Mouse (Mus musculus): ENCODE data around the gene 2210016L21Rik. TPM values are rescaled to one million over a fixed set of nuclear protein-coding genes. Genes with fewer than 3 reads are reported as not detected.
"Not testable (repeated sequence)": the region's sequence is repeated elsewhere in the genome, so short reads cannot be mapped to it uniquely, and the experiment has no call there.

2210016L21Rik gene
- total RNA-seq, 2 experiments from 2014 or later = 209 to 211 TPM

- DNase-seq (ENCODE audit: extremely low spot score in 1 of 2, low spot score in 1 of 2) = not testable (repeated sequence)
Measured at GRCm38 (mm10) chr5:114941138-114941537, 820 bp upstream of the 2210016L21Rik start.

- DNase-seq (ENCODE audit: extremely low spot score in 1 of 2, low spot score in 1 of 2) = no peak
Measured at GRCm38 (mm10) chr5:114942766-114943130, 790 bp downstream of the 2210016L21Rik start.

- DNase-seq (ENCODE audit: extremely low spot score in 1 of 2, low spot score in 1 of 2) = no peak
Measured at GRCm38 (mm10) chr5:114945072-114945471, 3.1 kb downstream of the 2210016L21Rik start.

GRCm38 (mm10) chr5:114948891-114949290 is 6.9 kb downstream of the 2210016L21Rik start:
- DNase-seq (ENCODE audit: extremely low spot score in 1 of 2, low spot score in 1 of 2) = peak in 1 of 2 experiments; percentile 21

GRCm38 (mm10) chr5:114949316-114949715 is 7.4 kb downstream of the 2210016L21Rik start:
- peak in 1 of 2 experiments; percentile 29 for DNase-seq (ENCODE audit: extremely low spot score in 1 of 2, low spot score in 1 of 2)

- DNase-seq (ENCODE audit: extremely low spot score in 1 of 2, low spot score in 1 of 2) = no peak
Measured at GRCm38 (mm10) chr5:114949812-114950211, 7.9 kb downstream of the 2210016L21Rik start.

GRCm38 (mm10) chr5:114950669-114951068 is 8.7 kb downstream of the 2210016L21Rik start:
- DNase-seq (ENCODE audit: extremely low spot score in 1 of 2, low spot score in 1 of 2) = peak in 1 of 2 experiments; percentile 20

- DNase-seq (ENCODE audit: extremely low spot score in 1 of 2, low spot score in 1 of 2) = no peak
Measured at GRCm38 (mm10) chr5:114951279-114951880, 9.4 kb downstream of the 2210016L21Rik start.

- no peak for DNase-seq (ENCODE audit: extremely low spot score in 1 of 2, low spot score in 1 of 2)
Measured at GRCm38 (mm10) chr5:114953326-114953725, 11.4 kb downstream of the 2210016L21Rik start.

GRCm38 (mm10) chr5:114958069-114958468 is 16.1 kb downstream of the 2210016L21Rik start:
- DNase-seq (ENCODE audit: extremely low spot score in 1 of 2, low spot score in 1 of 2) = no peak

- no peak for DNase-seq (ENCODE audit: extremely low spot score in 1 of 2, low spot score in 1 of 2)
Measured at GRCm38 (mm10) chr5:114961590-114962360, 19.8 kb downstream of the 2210016L21Rik start.

- no peak for DNase-seq (ENCODE audit: extremely low spot score in 1 of 2, low spot score in 1 of 2)
Measured at GRCm38 (mm10) chr5:114964315-114964966, 22.5 kb downstream of the 2210016L21Rik start.

GRCm38 (mm10) chr5:114964967-114965898 is 23.3 kb downstream of the 2210016L21Rik start:
- no peak for DNase-seq (ENCODE audit: extremely low spot score in 1 of 2, low spot score in 1 of 2)

- DNase-seq (ENCODE audit: extremely low spot score in 1 of 2, low spot score in 1 of 2) = no peak
Measured at GRCm38 (mm10) chr5:114967523-114968268, 25.7 kb downstream of the 2210016L21Rik start.

- DNase-seq (ENCODE audit: extremely low spot score in 1 of 2, low spot score in 1 of 2) = no peak
Measured at GRCm38 (mm10) chr5:114968651-114969050, 26.7 kb downstream of the 2210016L21Rik start.

- DNase-seq (ENCODE audit: extremely low spot score in 1 of 2, low spot score in 1 of 2) = no peak
Measured at GRCm38 (mm10) chr5:114969064-114969463, 27.1 kb downstream of the 2210016L21Rik start.

- no peak for DNase-seq (ENCODE audit: extremely low spot score in 1 of 2, low spot score in 1 of 2)
Measured at GRCm38 (mm10) chr5:114969609-114970215, 27.8 kb downstream of the 2210016L21Rik start.

- no peak for DNase-seq (ENCODE audit: extremely low spot score in 1 of 2, low spot score in 1 of 2)
Measured at GRCm38 (mm10) chr5:114970824-114971227, 28.9 kb downstream of the 2210016L21Rik start, which contains the start of gene Hnf1a. Gene Hnf1a (minus strand): TSS chr5:114971094.

GRCm38 (mm10) chr5:114972201-114972600 is 30.2 kb downstream of the 2210016L21Rik start:
- no peak for DNase-seq (ENCODE audit: extremely low spot score in 1 of 2, low spot score in 1 of 2)

All from layer of hippocampus, postnatal 25 days (tissue).